Mouse (Mus musculus) limb, embryonic 14.5 days (tissue): Measurements from ENCODE around the gene Grik2. TPM values are rescaled to one million over a fixed set of nuclear protein-coding genes. Genes with fewer than 3 reads are reported as not detected.

Experiments used
- ATAC-seq: fragments of 200-750 bp; cut with Nextera tagmentation; 2 replicates; pipeline ENCODE4 v1.8.0; 2017; ENCODE audit warnings: low read depth, moderate number of reproducible peaks, moderate TSS enrichment; ENCODE audit not compliant: low FRiP score
- DNase-seq: peaks from one replicate; pipeline ENCODE4 v3.0.0-alpha.2; 2015; ENCODE audit warnings: low spot score
- H3K27ac ChIP-seq: fragments of 300-500 bp; sonication (generic); replicated peaks from 2 replicates; pipeline ENCODE4 v1.5.1; 2014; ENCODE audit warnings: low read depth, mild to moderate bottlenecking, low read length, moderate library complexity, mixed read lengths
- H3K27me3 ChIP-seq: fragments of 300-500 bp; sonication (generic); 2 replicates; pipeline ENCODE4 v1.6.1; 2014; ENCODE audit warnings: low read length, mixed read lengths; ENCODE audit not compliant: control insufficient read depth, insufficient read depth
- H3K36me3 ChIP-seq: fragments of 300-500 bp; sonication (generic); 2 replicates; pipeline ENCODE4 v1.6.1; 2014; ENCODE audit warnings: mild to moderate bottlenecking, low read length, moderate library complexity, mixed read lengths; ENCODE audit not compliant: control insufficient read depth, insufficient read depth
- H3K4me1 ChIP-seq: fragments of 300-500 bp; sonication (generic); 2 replicates; pipeline ENCODE4 v1.6.1; 2014; ENCODE audit warnings: antibody characterized with exemption, low read length, mixed read lengths; ENCODE audit not compliant: control insufficient read depth, insufficient read depth
- H3K4me2 ChIP-seq: fragments of 300-500 bp; sonication (generic); replicated peaks from 2 replicates; pipeline ENCODE4 v1.6.1; 2014; ENCODE audit warnings: low read depth, mild to moderate bottlenecking, low read length, moderate library complexity; ENCODE audit not compliant: severe bottlenecking
- H3K4me3 ChIP-seq: fragments of 300-500 bp; sonication (generic); replicated peaks from 2 replicates; pipeline ENCODE4 v1.5.1; 2014; ENCODE audit warnings: low read length
- H3K9ac ChIP-seq: fragments of 300-500 bp; sonication (generic); 2 replicates; pipeline ENCODE4 v1.6.1; 2014; ENCODE audit warnings: mild to moderate bottlenecking, low read depth, low read length, moderate library complexity; ENCODE audit not compliant: severe bottlenecking
- H3K9me3 ChIP-seq: fragments of 300-500 bp; sonication (generic); 2 replicates; pipeline ENCODE4 v1.6.1; 2016; ENCODE audit warnings: low read length; ENCODE audit not compliant: control insufficient read depth
- POLR2A ChIP-seq: fragments of 200-500 bp; IDR thresholded peaks from 2 replicates; pipeline ENCODE4 v1.8.0; 2012; ENCODE audit warnings: inconsistent platforms, mild to moderate bottlenecking, moderate library complexity, borderline replicate concordance; ENCODE audit not compliant: insufficient read depth, insufficient read length; ENCODE audit errors: extremely low read depth
- WGBS: fragments of 180-500 bp; shearing (Covaris S2); extraction: QIAGEN DNeasy Blood & Tissue Kit; methylation state at CpG from one replicate; pipeline ENCODE4 v1.1.7; 2014; 5-methylcytosine and 5-hydroxymethylcytosine counted together
- polyA plus RNA-seq, 2 experiments: library from polyadenylated mRNA; depleted of rRNA in 1 of 2; stranded (reverse) in 1 of 2; unstranded in 1 of 2; fragments of >200 nt; fragmentation: Nextera tagmentation in 1 of 2; extraction: Ambion mirVana in 1 of 2; gene quantifications; 2 replicates each; pipeline versions ENCODE4 v1.2.1 to v1.2.3; 2012 to 2014

The Grik2 gene
- polyA plus RNA-seq, 2 experiments = 2.7 to 3.5 TPM

GRCm38 (mm10) chr10:49767556-49767955, 21.0 kb downstream of the Grik2 start:
- Histone ChIP-seq H3K4me2 (no peak overlapping the region), H3K36me3 (no peaks in the 10 kb centered on the region), H3K27ac (no peak overlapping the region), H3K9me3 (no peaks in the 10 kb centered on the region), H3K9ac (no peak overlapping the region), H3K4me3 (no peak overlapping the region), H3K4me1 (no peaks in the 10 kb centered on the region), H3K27me3 (no peaks in the 10 kb centered on the region)
- 48% methylated on average over 2 of the region's 2 CpGs for WGBS
- no peak for ATAC-seq
- DNase-seq = no peak
- TF ChIP-seq POLR2A = no peak

GRCm38 (mm10) chr10:49762607-49763006, 26.0 kb downstream of the Grik2 start:
- Histone ChIP-seq H3K4me3 (no peak overlapping the region), H3K27me3 (no peaks in the 10 kb centered on the region), H3K9me3 (no peaks in the 10 kb centered on the region), H3K9ac (no peak overlapping the region), H3K36me3 (no peaks in the 10 kb centered on the region), H3K27ac (no peak overlapping the region), H3K4me1 (no peaks in the 10 kb centered on the region), H3K4me2 (no peak overlapping the region)
- WGBS = 69% methylated on average over 2 of the region's 2 CpGs
- DNase-seq (no peak), ATAC-seq (no peak)
- no peak for TF ChIP-seq POLR2A

DNA sequence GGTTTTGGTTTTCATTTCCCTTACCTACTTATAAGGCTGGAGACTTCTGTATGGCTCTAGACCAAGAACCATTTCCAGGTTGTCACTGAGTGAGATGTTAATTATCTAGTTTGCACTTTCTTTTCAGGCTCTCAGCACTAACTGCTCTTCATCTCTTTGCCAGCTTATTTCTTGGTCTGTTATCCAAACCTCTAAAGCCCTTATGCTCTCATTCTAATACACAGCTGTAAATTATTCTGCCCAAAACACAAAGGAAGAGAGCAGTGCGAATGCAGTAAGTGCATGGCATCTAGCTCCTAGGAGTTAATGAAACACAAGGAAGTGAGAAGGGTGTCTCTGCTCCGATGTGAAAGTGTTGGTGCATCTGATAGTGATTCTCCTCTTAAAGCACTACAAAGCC, 36.8 kb downstream of the Grik2 start:
- DNase-seq (no peak), ATAC-seq (no peak)
- H3K9me3 ChIP-seq = no peaks in the 10 kb centered on the region

DNA sequence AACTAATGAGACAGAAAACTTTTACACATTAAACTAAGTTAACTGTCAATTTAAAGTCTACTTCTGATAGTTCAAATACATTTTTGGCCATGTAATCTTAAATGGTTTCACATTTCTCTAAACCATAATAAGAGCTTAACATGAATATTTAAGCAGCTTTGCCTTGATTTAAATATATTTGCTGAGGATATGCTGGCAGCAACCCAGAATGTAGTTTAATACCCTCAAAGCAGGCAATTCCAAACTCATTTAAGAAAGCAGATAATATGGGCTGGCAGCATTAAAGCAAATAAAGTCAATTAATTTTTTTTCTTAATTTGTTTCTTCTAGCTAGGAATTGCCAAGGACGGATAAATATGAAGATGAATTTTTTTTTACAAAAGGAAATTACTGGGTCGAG, 56.7 kb downstream of the Grik2 start:
- Histone ChIP-seq H3K9ac (no peak overlapping the region), H3K4me2 (no peak overlapping the region), H3K27ac (no peak overlapping the region), H3K4me3 (no peak overlapping the region), H3K36me3 (no peaks in the 10 kb centered on the region), H3K4me1 (peaks cover 3% of the 10 kb centered on the region; the same call in 1 of the 2 replicates), H3K9me3 (no peaks in the 10 kb centered on the region), H3K27me3 (no peaks in the 10 kb centered on the region)
- ATAC-seq (no peak), DNase-seq (no peak)
- WGBS = 79% methylated on average over 2 of the region's 2 CpGs
- no peak for TF ChIP-seq POLR2A

More for the DNA sequence above, 36.8 kb downstream of the Grik2 start:
- no peak for TF ChIP-seq POLR2A
- H3K27me3 ChIP-seq = no peaks in the 10 kb centered on the region
- WGBS = 40% methylated on average over 2 of the region's 2 CpGs
- no peak overlapping the region for H3K27ac ChIP-seq
- no peaks in the 10 kb centered on the region for H3K4me1 ChIP-seq
- H3K4me2 ChIP-seq = no peak overlapping the region
- no peak overlapping the region for H3K9ac ChIP-seq
- no peak overlapping the region for H3K4me3 ChIP-seq
- H3K36me3 ChIP-seq = no peaks in the 10 kb centered on the region

- no peak for ATAC-seq
- H3K27me3 ChIP-seq = no peaks in the 10 kb centered on the region
- no peak overlapping the region for H3K27ac ChIP-seq
- H3K4me3 ChIP-seq = no peak overlapping the region
- WGBS = 89% methylated on average over 2 of the region's 2 CpGs
- no peaks in the 10 kb centered on the region for H3K4me1 ChIP-seq
- no peak overlapping the region for H3K9ac ChIP-seq
- H3K4me2 ChIP-seq = no peak overlapping the region
- TF ChIP-seq POLR2A = no peak
- DNase-seq = no peak
- no peaks in the 10 kb centered on the region for H3K9me3 ChIP-seq
- no peaks in the 10 kb centered on the region for H3K36me3 ChIP-seq
Measured at GRCm38 (mm10) chr10:49723706-49724105, 64.9 kb downstream of the Grik2 start.

DNA sequence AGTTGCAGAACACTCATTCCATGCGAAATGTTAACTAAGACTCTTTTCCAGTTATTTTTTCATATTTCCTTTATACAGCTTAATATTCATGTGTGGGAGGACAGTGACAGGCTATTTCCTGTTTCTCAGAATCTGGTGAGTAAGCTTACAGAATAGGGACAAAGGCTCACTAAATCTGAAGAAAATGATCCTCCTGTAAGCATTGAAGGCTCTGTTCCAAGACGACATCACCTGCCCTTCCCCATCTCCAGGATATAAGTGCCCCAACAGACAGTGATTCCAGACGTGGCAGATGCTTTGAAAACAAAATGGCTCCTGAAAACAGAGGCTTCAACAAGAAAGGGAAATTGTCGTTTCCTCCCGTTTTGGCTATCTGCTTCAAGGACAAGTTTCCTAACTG, 71.7 kb downstream of the Grik2 start:
- H3K9ac ChIP-seq = no peak overlapping the region
- no peak for DNase-seq
- H3K27me3 ChIP-seq = no peaks in the 10 kb centered on the region
- H3K9me3 ChIP-seq = no peaks in the 10 kb centered on the region
- H3K4me3 ChIP-seq = no peak overlapping the region
- H3K4me1 ChIP-seq = no peaks in the 10 kb centered on the region
- 69% methylated on average over 5 of the region's 5 CpGs for WGBS
- TF ChIP-seq POLR2A = no peak
- no peak overlapping the region for H3K4me2 ChIP-seq
- no peaks in the 10 kb centered on the region for H3K36me3 ChIP-seq
- H3K27ac ChIP-seq = no peak overlapping the region
- no peak for ATAC-seq
